Mouse (Mus musculus) forelimb bud, embryonic 11.5 days (tissue): Measurements from ENCODE around the gene Ccl9.

Source experiments
- DNase-seq: peaks from one replicate; pipeline ENCODE4 v3.0.0-alpha.2; 2012; ENCODE audit warnings: low read depth, low spot score

Gene Ccl9

DNA sequence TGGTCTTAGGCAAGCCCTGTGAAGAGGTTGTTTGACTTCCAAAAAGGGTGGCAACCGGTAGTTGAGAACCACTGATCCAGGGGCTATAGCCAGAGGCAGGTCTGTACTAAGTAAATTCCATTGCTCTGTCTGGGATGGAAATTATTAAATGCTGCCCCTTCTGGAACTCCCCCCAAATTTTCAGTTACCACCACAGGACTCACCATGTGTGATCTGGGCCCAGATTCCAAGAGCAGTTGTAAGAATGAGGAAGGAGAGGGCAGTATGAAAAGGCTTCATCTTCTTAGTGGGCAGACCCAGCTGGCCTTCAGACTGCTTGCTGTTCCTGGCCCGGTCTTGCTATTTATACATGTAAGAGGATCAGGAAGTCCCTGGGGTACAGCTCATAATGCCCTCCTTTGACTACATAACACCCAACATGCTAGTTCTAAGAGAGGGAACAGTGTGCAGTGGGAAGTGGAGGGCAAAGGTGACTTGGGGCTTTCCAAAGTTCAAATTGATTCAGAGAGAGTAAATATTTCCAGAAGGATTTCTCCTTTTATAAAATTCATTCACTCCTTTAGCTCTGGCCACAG, at the start of gene Ccl9:
TSS of gene Ccl9 (minus strand) at position 451 of the 575 bp plus-strand sequence.
- no peak for DNase-seq

DNA sequence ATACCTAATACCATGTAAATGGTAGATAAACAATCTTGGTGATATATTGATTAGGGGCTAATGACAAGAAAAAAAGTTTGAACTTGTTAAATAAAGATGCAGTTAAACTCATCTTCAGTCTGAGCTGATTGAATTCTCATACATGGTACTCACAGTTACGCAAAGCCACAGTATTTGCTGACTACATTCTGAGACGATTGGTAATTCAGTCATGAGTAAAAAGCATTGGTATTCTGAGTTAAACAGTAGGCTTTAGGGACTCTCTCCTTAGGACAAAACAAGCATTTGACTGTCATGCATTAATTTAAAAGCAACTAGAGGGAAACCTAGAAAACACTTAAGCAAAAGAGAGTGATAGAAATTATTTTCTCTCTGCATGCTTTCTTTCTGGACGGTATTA, 45.1 kb upstream of the Ccl9 start:
- no peak for DNase-seq

DNA sequence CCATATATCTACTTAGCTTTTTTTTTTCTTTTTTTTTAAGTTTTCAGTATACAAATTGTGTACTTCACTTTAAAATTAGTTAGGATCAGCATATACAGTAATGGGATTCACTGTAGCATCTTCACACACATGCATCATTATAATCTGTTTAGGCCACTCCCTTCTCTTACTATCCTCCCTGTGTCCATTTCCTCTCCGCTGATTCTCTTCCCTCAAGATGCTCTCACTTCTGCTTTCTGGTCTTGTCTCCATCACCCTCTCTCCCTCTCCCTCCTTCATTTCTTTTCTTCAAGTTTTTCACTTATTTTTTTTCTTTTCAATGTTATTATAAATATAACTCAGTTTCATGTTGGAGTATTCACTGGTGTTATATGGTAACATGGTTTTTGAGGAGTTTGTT, 40.6 kb upstream of the Ccl9 start:
- DNase-seq: no peak

DNA sequence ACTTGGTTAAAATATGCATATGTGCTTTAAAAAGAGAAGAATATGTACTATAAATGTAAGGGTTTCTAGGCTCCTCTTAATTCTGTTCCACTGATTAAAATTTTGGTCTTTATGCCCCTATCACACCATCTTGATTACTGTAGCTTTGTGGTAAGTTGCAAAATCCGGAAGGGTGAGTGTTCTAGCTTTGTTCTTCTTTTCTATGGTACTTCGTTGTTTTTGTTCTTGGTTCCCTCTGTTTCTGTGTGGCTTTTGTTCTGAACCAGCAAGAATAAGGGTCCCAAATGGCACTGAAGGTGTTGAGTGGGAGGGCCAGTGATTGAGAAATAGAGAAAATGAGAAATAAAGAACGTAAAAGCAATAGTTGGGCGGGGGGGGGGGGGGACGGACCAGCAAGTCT, 39.8 kb upstream of the Ccl9 start:
- DNase-seq: no peak

GRCm38 (mm10) chr11:83616586-83616985, 38.1 kb upstream of the Ccl9 start:
- no peak for DNase-seq

DNA sequence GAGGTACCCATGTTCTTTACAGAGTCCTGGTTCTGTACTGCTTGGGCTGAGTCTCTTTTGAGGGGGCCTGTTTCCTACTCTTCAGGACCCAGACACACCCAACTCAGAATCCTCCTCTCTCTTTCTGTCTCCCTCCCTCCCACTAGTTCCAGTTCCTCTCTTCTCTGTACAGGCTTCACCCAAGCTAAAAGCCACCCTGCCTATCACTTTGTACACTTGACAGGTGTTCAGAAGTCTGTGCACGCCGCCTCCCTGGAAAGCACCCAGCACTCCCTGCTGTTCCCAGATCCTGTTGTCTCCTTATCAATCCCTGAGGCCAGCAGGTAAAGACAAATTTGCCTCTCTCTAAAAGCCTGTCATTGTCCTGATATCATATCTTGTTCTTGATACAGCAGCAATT, 32.5 kb upstream of the Ccl9 start:
- DNase-seq: no peak

- DNase-seq: no peak
Measured at GRCm38 (mm10) chr11:83606396-83606795, 28.0 kb upstream of the Ccl9 start.

DNA sequence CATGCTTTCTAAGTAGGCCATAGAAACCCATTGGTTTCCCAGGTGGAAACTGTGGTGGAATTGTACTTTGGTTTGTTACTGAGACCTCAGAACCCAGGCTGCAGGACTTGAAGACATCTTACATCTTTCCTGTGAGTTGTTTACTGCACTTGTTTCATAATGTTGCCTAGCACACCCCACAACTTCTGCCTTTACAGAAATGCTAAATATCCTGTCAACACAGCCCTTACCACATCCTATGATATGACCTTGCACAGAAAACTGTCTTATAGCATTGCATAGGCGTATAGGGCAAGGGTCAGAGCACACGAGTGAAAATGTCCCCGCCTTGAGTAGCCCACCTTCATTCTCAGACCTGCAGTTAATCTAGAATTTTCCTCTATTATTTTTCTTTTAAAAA, 27.1 kb upstream of the Ccl9 start:
- no peak for DNase-seq

DNA sequence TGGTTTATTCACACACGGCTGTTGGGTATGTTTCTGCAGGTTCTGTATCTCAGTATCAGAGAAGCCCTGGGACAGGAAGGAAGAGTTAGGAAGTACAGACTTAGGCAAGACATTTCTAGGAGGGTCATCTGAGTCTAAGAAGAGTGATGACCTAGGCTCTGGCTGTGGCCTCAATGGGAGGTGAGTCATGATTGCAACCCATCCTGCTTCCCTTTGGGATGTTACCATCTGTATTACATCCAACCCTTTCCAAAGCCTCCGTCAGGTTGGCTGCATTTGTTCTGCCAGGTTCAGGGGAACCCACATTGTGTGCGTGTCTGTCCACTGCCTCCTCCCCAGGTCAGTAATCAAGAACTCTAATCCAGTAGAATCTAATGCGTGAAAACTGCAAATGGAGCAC, 26.3 kb upstream of the Ccl9 start:
- DNase-seq: no peak

DNA sequence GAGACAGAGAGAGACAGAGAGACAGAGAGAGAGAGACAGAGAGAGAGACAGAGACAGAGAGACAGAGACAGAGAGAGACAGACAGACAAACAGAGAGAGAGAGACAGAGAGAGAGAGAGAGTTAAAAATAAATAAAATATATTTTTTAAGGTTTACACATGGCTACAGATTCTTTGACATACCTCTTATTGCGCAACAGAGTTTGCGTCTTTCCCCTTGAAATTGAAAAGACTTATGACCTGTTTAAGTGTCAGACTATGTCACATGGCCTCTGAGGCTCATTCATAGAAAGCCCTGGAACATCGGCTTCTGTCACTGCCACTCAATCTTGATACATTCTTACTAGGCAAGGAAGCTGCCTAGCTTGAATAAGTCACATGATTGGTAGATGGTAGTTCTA, 25.0 kb upstream of the Ccl9 start:
- DNase-seq: no peak

DNA sequence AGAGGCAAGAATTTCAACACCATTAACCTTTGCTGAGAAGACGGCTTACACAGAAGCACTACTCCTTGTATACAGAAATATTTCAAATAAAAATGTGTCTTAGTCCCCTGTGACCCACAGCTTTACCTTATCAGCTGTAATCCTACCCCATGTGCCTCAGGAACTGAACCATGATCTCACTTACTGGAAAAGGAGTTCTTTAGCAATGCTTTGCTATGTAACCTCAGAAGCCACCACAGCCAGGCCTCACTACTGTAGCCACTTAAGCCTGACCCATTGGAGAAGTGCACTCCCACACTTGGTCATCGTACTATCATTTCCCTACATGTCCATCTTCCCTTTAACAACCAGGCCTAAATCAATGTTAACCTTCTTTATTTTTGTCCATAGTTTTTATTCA, 22.1 kb upstream of the Ccl9 start:
- DNase-seq: no peak

DNA sequence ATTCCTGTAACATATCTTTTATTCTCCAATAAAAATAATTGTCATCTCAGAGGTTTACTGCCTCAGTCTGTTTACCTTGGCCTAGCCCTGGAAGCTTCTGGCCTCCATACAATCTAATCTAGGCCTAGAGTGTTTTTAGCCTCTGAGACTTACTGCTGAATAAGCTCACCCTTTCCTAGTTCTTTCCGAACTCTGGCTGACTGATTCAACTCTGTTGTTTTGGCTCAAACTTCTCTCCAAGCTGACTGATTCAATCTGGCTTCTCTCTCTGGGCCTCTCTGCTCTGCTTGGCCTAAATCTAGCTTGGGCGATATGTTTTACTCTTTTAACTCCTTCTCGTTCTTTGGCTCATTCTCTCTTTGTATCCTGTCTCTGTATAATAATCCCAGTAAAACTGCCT, 20.6 kb upstream of the Ccl9 start:
- no peak for DNase-seq

DNA sequence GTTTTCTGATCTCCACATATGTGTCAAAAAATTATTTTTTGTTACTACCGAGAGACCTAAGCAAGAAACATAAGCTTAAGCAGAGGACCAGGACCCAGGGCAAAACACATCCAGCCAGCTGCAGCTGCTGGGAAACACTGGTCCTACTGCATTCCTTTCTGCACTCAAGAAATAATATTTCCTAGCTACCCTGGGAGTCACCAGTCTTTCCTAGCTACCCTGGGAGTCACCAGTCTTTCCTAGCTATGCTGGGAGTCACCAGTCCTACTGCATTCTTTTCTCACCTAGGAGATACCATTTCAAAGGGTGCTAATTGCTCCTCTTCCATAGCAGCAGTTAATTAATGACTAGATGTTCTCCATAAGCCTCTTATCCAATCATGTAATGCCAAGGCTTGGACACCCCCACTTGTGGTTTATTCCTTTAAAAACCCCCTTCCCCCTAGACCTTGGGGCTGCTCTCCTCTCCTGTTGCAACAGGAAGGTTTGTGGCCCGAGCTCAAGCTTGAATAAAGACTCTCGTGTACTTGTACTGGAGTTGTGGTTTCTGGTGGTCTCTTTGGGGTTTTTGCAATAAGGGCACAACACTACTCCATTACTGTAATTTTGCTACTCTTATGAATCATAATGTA, 19.9 kb upstream of the Ccl9 start:
- peak; percentile 12 for DNase-seq

GRCm38 (mm10) chr11:83597796-83598195, 19.4 kb upstream of the Ccl9 start:
- DNase-seq: no peak

DNA sequence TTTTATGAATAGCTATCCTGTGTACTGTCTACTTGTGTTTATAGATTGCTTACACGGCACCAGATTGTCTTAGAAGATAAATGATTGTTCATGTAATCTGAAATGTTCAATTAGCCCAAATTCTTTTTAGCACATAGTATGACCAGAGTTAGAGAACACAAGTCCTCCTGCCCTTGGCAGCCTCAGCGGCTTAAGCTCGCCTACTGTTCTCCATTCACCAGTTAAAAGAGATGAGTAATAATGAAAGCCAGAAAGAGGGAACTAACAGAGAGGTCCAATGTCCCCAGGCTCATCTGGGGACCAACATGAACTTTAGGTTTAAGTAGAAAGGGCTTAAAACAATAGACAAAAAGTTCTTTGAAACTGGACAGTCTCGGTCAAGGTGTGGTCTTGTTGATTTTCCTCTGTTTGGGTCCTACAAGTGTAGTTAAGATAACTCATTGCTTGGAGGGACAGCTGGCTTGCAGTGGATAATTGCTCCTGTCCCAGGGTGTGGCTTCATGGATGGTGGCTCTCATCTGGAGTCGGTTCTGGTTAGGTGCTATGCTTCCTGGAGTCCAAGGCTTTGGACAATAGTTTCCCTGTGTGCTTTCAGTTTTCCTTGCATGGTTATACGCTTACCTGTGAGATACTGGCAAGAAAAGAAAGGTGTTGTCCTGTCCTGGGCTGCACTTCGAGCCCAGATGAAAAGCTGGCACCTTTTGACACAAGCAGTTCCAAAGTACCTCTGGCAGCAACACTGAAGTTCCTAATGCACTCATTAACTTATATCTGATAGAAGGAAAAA, 17.4 kb upstream of the Ccl9 start:
- DNase-seq: no peak

DNA sequence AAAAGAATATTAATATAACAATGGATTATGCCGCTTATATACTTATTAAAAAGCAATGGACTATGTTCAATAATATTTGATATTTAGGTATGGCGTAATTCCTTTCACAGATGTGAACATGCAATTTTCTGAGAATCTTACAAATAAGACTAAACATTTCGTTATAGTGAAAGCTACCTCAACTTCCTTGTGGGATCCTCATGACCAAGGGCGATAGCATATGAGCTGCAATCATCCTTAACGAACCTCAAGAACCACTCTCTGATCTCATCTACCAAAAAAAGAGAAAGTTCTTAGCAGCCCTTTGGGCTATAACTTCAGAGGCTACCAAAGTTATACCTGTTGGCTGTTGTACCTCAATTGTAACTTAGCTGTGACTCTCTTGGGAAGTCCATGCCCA, 15.0 kb upstream of the Ccl9 start:
- DNase-seq: no peak

- DNase-seq: no peak
Measured at GRCm38 (mm10) chr11:83592853-83593252, 14.4 kb upstream of the Ccl9 start, which contains the start of gene Ccl6. TSS of gene Ccl6 (minus strand) at chr11:83593087.

GRCm38 (mm10) chr11:83584232-83584631, 5.8 kb upstream of the Ccl9 start:
- DNase-seq: no peak

- no peak for DNase-seq
Measured at GRCm38 (mm10) chr11:83583450-83583754, 5.0 kb upstream of the Ccl9 start.

DNA sequence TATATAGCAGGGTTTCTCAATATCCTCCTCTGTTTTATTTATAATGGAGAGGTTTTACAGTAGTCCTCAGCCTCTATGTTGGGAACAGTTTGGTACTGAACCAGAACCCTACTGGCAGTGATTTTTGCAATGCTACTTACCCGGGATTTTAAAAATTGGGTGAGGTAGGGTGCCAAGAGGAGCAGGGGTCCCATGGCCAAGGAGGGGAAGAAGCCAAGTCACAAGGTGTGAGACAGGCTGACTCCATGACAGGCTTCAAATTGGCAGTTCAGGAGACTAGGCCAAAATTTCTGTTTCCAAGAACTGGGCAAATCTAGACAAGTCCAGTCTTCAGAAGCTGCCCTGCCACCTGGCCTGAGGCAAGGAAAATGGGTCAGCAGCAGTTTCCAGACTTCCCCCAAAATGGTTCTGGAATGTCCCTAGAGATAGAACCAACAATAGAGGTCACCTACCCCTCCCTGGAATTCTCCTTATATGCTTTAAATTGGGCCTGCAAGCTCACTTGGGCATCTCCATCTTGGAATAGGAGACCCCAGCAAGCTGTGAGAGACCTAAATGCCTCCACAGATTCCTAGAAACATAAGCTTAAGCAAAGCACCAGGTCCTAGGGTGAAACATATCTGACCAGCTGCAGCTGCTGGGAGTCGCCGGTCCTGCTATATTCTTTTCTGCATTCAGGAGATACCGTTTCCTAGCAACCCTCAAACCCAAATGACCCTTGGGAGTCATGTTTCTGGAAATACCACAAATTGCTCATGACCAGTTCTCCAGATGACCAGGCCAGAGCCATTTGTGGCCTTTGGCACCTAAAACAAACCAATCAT, 4.4 kb upstream of the Ccl9 start:
- no peak for DNase-seq

- DNase-seq: no peak
Measured at GRCm38 (mm10) chr11:83581626-83582610, 3.5 kb upstream of the Ccl9 start.
